Mouse (Mus musculus) CD4-positive, CD25-positive, alpha-beta regulatory T cell, adult 4 months (primary cell): ENCODE results near the gene Qdpr. TPM values are rescaled to one million over a fixed set of nuclear protein-coding genes. Genes with fewer than 3 reads are reported as not detected.

Experiments used
- polyA plus RNA-seq, 2 experiments: library from polyadenylated mRNA; unstranded; fragments of 100-300 nt; shearing (Covaris generic); gene quantifications; one replicate each; pipeline ENCODE4 v1.2.1; 2017

Gene Qdpr
- polyA plus RNA-seq, 2 experiments from 2014 or later = 51.4 to 58.5 TPM

Other genes starting within 250 kb of the Qdpr start
- not detected for gene Clrn2, start 3.5 kb upstream of the Qdpr start, polyA plus RNA-seq
- gene Lap3, start 43.1 kb upstream of the Qdpr start, polyA plus RNA-seq = 10 to 100 TPM; 22.2 to 30.2 TPM
- gene Med28, start 70.0 kb upstream of the Qdpr start, polyA plus RNA-seq = 100 to 1,000 TPM; 181 to 256 TPM
- under 1 TPM; 0.26 to 0.42 TPM for gene Fam184b, start 189.4 kb upstream of the Qdpr start, polyA plus RNA-seq
- gene Ncapg, start 219.7 kb upstream of the Qdpr start, polyA plus RNA-seq = 1 to 10 TPM; 7.1 to 9.5 TPM